Mouse (Mus musculus): ENCODE data around the gene Ecsit. TPM values are rescaled to one million over a fixed set of nuclear protein-coding genes. Genes with fewer than 3 reads are reported as not detected.
"Not testable (repeated sequence)": the region's sequence is repeated elsewhere in the genome, so short reads cannot be mapped to it uniquely, and the experiment has no call there.

Ecsit gene
- total RNA-seq, 2 experiments from 2014 or later, result 51.8 to 58.5 TPM

DNA sequence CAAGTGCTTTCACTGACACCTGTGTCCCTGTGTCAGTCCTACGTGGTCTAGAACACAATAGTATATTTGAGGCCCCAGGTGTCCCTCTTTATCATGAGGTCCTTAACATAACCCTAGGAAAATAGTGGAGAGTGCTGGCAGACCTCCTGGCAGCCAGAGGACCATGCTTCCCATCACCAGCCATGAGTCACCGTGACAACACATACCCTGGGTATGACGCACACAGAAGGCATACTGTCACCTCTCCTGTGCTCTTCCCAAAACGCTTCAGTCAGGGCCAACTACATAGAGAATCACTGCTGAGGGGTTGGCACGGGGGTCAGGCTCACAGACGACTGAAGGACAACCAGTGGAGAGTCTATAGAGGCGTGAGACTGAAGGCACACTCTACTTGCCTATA, 4.7 kb upstream of the Ecsit start:
- DNase-seq, result no peak

- DNase-seq, result no peak
Measured at GRCm38 (mm10) chr9:22089281-22089680, 4.0 kb upstream of the Ecsit start.

- no peak for DNase-seq
Measured at GRCm38 (mm10) chr9:22087034-22087618, 1.9 kb upstream of the Ecsit start.

- DNase-seq, result no peak
Measured at GRCm38 (mm10) chr9:22086012-22086411, 774 bp upstream of the Ecsit start.

GRCm38 (mm10) chr9:22084667-22085021, 594 bp downstream of the Ecsit start:
- DNase-seq, result no peak

DNA sequence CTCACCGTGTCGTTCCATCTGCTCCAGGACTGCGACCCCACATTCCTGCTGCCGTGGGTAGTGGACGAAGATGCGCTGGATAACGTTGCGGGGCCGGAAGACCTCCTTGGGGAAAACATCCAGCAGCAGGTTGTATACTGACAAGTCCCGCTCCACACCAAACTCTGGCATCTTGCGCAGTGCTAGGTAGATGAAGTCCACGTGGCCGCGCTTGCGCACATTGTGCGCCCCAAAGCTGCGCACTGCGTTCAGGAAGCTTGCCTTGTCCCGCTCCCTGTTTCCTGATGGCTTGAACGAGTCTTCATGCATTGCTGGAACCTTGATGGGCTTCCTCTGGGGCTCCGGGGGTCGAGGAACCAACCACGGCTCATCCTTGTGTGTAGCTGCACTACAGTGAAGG, 9.0 kb downstream of the Ecsit start:
- DNase-seq, result no peak

GRCm38 (mm10) chr9:22075778-22076177, 9.5 kb downstream of the Ecsit start:
- not testable (repeated sequence) for DNase-seq

- no peak for DNase-seq
Measured at GRCm38 (mm10) chr9:22072276-22072675, 13.0 kb downstream of the Ecsit start.

GRCm38 (mm10) chr9:22070791-22071573, 14.3 kb downstream of the Ecsit start, which contains the start of the genes Gm49318 and Zfp653:
TSS of gene Gm49318 (minus strand) at chr9:22071259.
TSS of gene Zfp653 (minus strand) at chr9:22071376.
- peak; percentile 98 for DNase-seq

DNA sequence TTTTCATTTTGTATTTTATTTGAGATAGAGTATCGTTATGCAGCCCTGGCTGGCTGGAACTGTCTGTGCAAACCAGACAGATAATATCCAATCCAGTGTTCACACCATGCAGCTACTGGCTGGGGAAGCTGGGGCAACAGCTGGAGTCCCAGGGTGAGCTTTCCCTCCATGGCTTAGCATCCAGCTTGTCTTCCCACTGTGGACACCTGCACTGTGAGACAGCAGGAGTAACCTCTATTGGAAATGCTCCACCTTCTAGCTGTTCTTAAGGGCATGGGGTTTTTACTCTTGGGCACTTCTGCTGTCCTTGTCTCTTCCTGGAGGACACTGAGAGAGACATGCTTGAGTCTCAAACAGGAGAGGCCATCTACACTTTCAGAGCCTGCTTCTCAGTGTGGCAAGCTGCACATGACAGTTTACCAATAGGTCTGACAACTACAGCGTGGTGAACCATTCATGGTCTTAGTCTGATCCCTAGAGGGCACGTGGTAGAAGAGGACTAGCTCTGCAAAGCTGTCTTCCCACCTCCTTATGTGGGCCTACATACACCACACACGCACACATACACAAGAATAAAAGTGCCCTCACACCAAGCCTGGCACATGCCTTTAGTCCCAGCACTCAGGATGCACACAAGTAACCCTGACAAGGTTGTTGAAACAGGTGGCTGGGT, 15.2 kb downstream of the Ecsit start:
- DNase-seq, result no peak

- no peak for DNase-seq
Measured at GRCm38 (mm10) chr9:22067195-22067594, 18.0 kb downstream of the Ecsit start.

GRCm38 (mm10) chr9:22066433-22066832, 18.8 kb downstream of the Ecsit start:
- peak; percentile 67 for DNase-seq

- DNase-seq, result no peak
Measured at GRCm38 (mm10) chr9:22065642-22066041, 19.6 kb downstream of the Ecsit start.

DNA sequence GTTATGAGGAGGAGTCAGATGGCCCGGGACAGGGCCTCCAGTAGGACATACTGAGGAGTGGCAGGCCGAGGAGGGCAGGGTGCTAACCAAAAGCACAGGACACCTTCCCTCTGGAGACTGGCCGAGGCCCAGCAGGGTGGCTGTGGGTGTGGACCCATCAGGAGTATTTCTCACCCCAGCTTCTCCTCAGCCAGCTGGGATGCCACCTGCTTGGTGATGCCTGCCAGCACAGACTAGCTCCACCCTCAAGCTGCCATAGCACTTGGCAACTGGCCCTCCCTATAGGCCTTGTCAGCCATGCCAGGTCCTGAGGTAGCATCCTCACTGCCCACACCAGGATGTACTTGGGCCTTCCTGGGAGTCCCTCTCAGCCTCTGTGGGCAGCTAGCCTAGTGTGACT, 20.9 kb downstream of the Ecsit start:
- no peak for DNase-seq

DNA sequence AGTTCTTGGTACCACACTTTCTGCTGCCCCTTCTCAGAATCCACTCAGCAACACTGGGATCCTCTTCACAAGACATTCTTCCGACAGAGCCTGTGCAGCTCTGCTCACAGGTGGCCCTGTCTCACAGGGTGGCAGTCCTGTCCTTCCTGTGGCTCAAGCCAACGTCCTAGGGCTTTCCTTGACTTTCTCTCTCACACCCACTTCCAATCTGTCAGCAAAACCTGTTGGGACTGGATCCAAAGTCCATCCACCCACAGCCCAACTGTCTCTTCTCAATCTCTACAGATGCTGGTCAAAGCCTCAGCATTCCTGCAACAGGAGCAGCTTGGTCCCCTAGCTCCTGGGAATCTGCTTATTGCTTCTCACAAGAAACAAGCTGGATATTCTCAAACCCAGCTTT, 23.9 kb downstream of the Ecsit start:
- no peak for DNase-seq

DNA sequence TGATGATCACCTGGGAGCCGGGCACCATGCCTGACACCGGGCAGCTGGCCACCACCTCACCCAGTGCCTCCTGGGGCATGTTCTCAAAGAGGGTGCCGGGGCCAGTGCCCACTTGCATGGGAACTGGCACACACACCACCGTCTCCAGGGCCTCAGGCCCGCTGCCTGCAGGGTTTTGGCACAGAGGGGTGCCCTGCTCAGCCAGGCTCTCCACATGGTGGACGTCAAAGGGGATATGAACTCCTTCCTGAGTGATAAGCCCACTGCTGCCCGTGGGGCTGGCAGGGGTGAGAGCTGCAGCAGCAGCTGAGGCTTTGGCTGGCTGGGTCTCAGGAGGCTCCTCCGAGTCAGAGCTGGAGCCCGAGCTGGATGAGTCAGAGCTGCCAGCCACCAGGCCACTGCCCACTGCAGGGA, 27.2 kb downstream of the Ecsit start:
- DNase-seq, result no peak

- DNase-seq, result no peak
Measured at GRCm38 (mm10) chr9:22057031-22057517, 28.2 kb downstream of the Ecsit start.

- DNase-seq, result no peak
Measured at GRCm38 (mm10) chr9:22056303-22056910, 28.8 kb downstream of the Ecsit start.

DNA sequence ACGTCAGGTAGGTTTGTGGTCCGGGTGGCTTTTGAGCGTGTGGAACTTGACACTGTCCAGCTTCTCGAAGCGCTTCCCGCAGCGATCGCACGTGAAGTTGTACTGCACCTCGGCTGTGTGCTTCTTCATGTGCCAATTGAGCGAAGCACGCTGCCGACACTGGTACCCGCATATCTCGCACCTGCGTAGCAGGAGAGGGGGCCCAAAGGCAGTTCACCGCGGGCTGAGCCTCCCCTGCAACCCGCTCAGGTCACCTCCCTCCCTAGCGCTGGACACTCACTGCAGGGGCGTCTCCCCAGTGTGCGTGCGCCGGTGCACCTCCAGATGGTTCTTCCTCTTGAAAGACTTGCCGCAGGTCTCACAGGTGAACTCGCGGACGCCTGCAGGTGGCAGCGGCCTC, 29.5 kb downstream of the Ecsit start:
- DNase-seq, result no peak

DNA sequence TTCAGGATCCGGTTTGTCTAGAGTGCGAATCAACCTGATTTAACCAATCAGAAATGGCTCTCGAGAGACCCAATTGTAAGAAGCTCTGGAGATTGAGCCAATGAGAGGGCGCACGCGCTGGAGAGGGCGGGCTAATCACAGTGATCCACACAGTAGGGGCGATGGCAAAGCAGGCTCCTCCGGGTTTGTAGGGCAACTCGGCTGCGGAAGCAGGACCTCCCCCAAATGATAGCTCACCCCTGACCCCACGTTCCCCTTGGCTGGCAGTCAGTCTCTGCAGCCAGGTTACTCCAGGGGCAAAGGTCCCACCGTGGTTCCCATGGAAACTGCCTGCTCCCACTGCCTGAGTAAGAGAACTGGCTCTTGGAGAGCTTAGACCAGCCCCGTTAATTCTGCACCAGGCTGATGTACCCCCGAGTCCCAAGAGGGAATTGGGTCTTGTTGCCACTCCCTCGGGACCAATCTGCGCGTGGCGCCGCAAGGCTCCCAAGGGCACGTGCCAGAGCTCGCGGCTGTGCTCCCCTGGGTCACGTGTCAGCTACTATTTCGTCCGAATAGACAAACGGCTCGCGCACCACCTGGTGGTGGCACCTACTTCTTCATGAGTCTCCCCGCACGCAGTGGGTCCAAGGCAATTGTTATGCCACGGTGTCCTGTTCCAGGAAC, 30.7 kb downstream of the Ecsit start:
- DNase-seq, result peak; percentile 58

GRCm38 (mm10) chr9:22053657-22054056, 31.6 kb downstream of the Ecsit start:
- no peak for DNase-seq

- no peak for DNase-seq
Measured at GRCm38 (mm10) chr9:22051958-22052254, 33.3 kb downstream of the Ecsit start, which contains the start of gene Elavl3. TSS of gene Elavl3 (minus strand) at chr9:22052023.
